Mouse (Mus musculus): ENCODE data around the gene Dnah6. TPM values are rescaled to one million over a fixed set of nuclear protein-coding genes. Genes with fewer than 3 reads are reported as not detected.

Dnah6 gene
- polyA plus RNA-seq, 1 experiment: not detected

GRCm38 (mm10) chr6:73011827-73012226 lies 209.6 kb downstream of the Dnah6 start:
- 46% methylated on average over 6 of the region's 6 CpGs for WGBS
- H3K4me3 ChIP-seq (ENCODE audit: insufficient read depth, low read depth, low read length): no peak overlapping the region
- no peak overlapping the region for H3K27ac ChIP-seq (ENCODE audit: insufficient read depth, low read depth, low read length)
- no peaks in the 10 kb centered on the region for H3K4me1 ChIP-seq (ENCODE audit: control insufficient read depth, insufficient read depth, low read length)
- TF ChIP-seq CTCF (IDR thresholded peaks at IDR 0.05; ENCODE audit: insufficient read depth, low read depth, low read length): no peak
- TF ChIP-seq POLR2A (IDR thresholded peaks at IDR 0.05; ENCODE audit: insufficient read depth, low read depth, low read length): no peak

DNA sequence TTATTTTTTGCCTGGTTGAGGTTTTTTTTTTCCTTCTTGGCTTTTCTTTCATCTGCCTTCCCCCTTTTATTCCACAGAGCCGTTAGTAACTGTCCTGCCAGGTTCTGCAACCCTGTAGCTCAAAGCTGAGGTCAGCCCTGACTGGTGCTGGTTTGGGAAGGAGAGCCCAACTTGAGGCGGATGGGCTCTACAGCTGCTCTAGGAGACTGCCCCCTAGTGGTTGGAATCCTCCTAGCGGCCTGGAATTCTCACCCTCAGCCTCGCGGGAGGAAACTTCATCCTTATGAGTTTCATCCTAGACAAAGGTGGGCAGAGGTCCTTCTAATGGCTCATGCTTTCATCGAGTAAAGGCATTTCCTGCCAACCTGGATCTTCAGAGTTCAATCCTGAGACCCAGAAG lies 211.4 kb downstream of the Dnah6 start:
- H3K27ac ChIP-seq (ENCODE audit: insufficient read depth, low read depth, low read length): no peak overlapping the region
- no peak for TF ChIP-seq POLR2A (IDR thresholded peaks at IDR 0.05; ENCODE audit: insufficient read depth, low read depth, low read length)
- TF ChIP-seq CTCF (IDR thresholded peaks at IDR 0.05; ENCODE audit: insufficient read depth, low read depth, low read length): peak; percentile 27; the same call in 1 of the 2 replicates
- WGBS: 48% methylated on average over 6 of the region's 6 CpGs
- no peak overlapping the region for H3K4me3 ChIP-seq (ENCODE audit: insufficient read depth, low read depth, low read length)
- H3K4me1 ChIP-seq (ENCODE audit: control insufficient read depth, insufficient read depth, low read length): no peaks in the 10 kb centered on the region

DNA sequence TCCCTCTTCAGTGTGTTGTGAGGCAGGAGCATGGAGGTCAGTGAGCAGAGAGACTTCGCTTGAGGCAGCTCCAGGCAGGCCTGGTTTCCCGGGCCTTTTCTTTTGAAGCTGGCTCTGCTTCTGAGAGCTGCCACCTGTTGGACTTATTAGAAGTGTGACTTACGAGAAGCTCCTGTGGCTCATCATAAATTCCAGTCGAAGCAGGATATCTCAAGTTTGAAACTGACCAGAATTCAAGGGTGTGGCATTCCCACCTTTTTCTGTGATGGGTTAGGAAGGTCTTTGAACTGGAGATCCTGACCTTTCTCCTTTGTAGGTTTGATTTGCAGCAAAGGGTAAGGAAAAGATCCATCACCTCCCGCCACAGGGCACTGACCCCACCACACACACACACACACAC lies 217.8 kb downstream of the Dnah6 start:
- Histone ChIP-seq H3K27ac (ENCODE audit: insufficient read depth, low read depth, low read length) (no peak overlapping the region), H3K4me1 (ENCODE audit: control insufficient read depth, insufficient read depth, low read length) (no peaks in the 10 kb centered on the region), H3K4me3 (ENCODE audit: insufficient read depth, low read depth, low read length) (no peak overlapping the region)
- 89% methylated on average over 5 of the region's 5 CpGs for WGBS
- TF ChIP-seq CTCF (IDR thresholded peaks at IDR 0.05; ENCODE audit: insufficient read depth, low read depth, low read length): no peak
- no peak for TF ChIP-seq POLR2A (IDR thresholded peaks at IDR 0.05; ENCODE audit: insufficient read depth, low read depth, low read length)

GRCm38 (mm10) chr6:73002391-73002790 lies 219.1 kb downstream of the Dnah6 start:
- TF ChIP-seq CTCF (IDR thresholded peaks at IDR 0.05; ENCODE audit: insufficient read depth, low read depth, low read length): no peak
- TF ChIP-seq POLR2A (IDR thresholded peaks at IDR 0.05; ENCODE audit: insufficient read depth, low read depth, low read length): no peak
- 61% methylated on average over 1 of the region's 1 CpGs for WGBS
- H3K4me3 ChIP-seq (ENCODE audit: insufficient read depth, low read depth, low read length): no peak overlapping the region
- no peaks in the 10 kb centered on the region for H3K4me1 ChIP-seq (ENCODE audit: control insufficient read depth, insufficient read depth, low read length)
- no peak overlapping the region for H3K27ac ChIP-seq (ENCODE audit: insufficient read depth, low read depth, low read length)

- Histone ChIP-seq H3K4me3 (ENCODE audit: insufficient read depth, low read depth, low read length) (no peak overlapping the region), H3K4me1 (ENCODE audit: control insufficient read depth, insufficient read depth, low read length) (no peaks in the 10 kb centered on the region), H3K27ac (ENCODE audit: insufficient read depth, low read depth, low read length) (no peak overlapping the region)
- TF ChIP-seq POLR2A (IDR thresholded peaks at IDR 0.05; ENCODE audit: insufficient read depth, low read depth, low read length): no peak
- no peak for TF ChIP-seq CTCF (IDR thresholded peaks at IDR 0.05; ENCODE audit: insufficient read depth, low read depth, low read length)
- 78% methylated on average over 1 of the region's 1 CpGs for WGBS
Measured at GRCm38 (mm10) chr6:72998809-72999208, 222.6 kb downstream of the Dnah6 start.

- TF ChIP-seq POLR2A (IDR thresholded peaks at IDR 0.05; ENCODE audit: insufficient read depth, low read depth, low read length): no peak
- no peak for TF ChIP-seq CTCF (IDR thresholded peaks at IDR 0.05; ENCODE audit: insufficient read depth, low read depth, low read length)
- no peaks in the 10 kb centered on the region for H3K4me1 ChIP-seq (ENCODE audit: control insufficient read depth, insufficient read depth, low read length)
- H3K4me3 ChIP-seq (ENCODE audit: insufficient read depth, low read depth, low read length): no peak overlapping the region
- 88% methylated on average over 5 of the region's 5 CpGs for WGBS
- no peak overlapping the region for H3K27ac ChIP-seq (ENCODE audit: insufficient read depth, low read depth, low read length)
Measured at GRCm38 (mm10) chr6:72993688-72994082, 227.8 kb downstream of the Dnah6 start.

DNA sequence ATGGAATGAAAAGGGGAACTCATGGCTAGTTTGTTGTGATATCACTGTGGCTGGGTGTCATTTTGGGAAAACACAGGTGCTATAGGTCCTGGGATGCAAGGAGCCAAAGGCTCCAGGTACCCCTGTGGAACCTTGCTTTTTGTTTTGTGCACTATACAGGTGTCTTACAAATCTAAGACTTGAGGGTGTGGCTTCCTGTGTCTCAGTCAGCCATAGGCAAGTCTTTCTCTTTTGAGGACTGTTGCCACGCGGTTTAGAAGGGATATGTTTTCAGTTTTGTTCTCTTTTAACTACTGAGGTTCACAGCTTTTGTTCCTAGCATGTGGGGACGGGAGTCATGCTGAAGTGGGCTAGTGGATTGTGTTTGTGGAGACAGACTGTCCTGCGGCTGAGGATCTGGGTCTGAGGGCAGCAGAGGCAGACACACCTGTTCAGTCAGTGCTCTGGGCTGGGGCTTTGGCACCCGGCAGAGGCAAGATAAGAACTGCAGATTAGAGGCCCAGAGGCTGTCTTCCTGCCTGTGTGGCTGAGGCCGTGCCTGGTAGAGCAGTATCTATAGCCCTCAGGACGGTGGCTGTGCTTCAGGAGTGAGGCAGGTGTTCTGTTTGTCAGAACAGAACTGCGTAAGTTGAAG lies 228.3 kb downstream of the Dnah6 start:
- 84% methylated on average over 8 of the region's 8 CpGs for WGBS

DNA sequence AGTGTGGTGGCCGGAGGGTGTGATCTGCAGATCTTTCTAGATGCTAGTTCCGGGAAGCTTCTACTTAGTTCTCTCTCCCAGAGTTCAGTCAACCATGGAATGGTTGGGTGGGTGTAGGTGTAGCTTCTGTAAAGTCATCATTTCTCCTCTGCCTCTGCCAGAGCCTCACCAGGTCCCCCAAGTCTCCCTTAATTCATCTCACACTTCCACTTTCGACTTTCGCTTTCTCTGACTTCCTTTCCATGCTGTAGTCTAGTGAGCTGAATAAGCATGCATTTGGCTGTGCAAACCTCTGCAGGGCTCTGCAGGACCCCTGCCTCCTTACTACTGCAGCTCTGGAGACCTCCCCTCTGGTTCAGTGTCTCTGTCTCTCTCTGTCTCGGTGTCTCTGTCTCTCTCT lies 231.2 kb downstream of the Dnah6 start:
- H3K4me3 ChIP-seq (ENCODE audit: insufficient read depth, low read depth, low read length): no peak overlapping the region
- TF ChIP-seq CTCF (IDR thresholded peaks at IDR 0.05; ENCODE audit: insufficient read depth, low read depth, low read length) (no peak), POLR2A (IDR thresholded peaks at IDR 0.05; ENCODE audit: insufficient read depth, low read depth, low read length) (no peak)
- 76% methylated on average over 5 of the region's 5 CpGs for WGBS
- H3K4me1 ChIP-seq (ENCODE audit: control insufficient read depth, insufficient read depth, low read length): no peaks in the 10 kb centered on the region
- H3K27ac ChIP-seq (ENCODE audit: insufficient read depth, low read depth, low read length): no peak overlapping the region

More for the DNA sequence above, 228.3 kb downstream of the Dnah6 start:
- Histone ChIP-seq H3K27ac (ENCODE audit: insufficient read depth, low read depth, low read length) (no peak overlapping the region), H3K4me1 (ENCODE audit: control insufficient read depth, insufficient read depth, low read length) (no peaks in the 10 kb centered on the region), H3K4me3 (ENCODE audit: insufficient read depth, low read depth, low read length) (no peak overlapping the region)
- TF ChIP-seq POLR2A (IDR thresholded peaks at IDR 0.05; ENCODE audit: insufficient read depth, low read depth, low read length) (no peak), CTCF (IDR thresholded peaks at IDR 0.05; ENCODE audit: insufficient read depth, low read depth, low read length) (no peak)

DNA sequence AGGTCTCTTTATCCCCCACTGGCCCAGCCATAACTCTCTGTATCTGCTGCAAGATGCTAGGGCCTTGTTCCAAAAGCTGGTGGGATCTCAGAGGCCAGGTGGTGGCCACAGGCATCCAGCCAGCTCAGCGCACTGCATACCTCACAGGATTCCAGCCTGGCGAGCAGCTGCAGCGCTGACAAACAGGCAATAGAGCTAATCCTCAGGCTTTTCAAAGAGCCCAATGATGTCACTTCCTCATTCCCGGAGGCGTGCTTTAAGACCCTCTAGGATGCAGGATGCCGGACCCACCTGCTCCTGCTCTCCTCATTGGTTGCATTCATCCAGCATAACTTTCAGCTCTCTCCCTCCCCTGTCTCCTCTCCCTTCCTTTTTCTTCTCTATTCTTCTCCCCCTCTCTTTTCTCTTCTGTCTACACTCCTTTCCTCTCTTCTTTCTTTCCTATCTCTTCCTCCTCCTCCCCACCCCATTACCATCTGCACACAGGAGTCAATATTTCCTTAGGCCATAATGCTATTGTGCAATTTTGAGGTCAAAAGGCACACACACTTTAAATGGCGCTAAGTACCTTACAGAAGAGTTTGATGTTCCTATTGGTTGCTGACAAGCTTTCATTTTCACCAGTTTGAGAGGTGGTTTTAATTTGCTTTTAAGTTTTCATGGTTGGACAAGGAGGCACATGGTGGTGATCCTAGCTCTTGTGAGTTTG lies 232.3 kb downstream of the Dnah6 start:
- WGBS: 46% methylated on average over 7 of the region's 7 CpGs
- Histone ChIP-seq H3K4me1 (ENCODE audit: control insufficient read depth, insufficient read depth, low read length) (no peaks in the 10 kb centered on the region), H3K4me3 (ENCODE audit: insufficient read depth, low read depth, low read length) (no peak overlapping the region), H3K27ac (ENCODE audit: insufficient read depth, low read depth, low read length) (no peak overlapping the region)
- TF ChIP-seq POLR2A (IDR thresholded peaks at IDR 0.05; ENCODE audit: insufficient read depth, low read depth, low read length): no peak

All from olfactory bulb, adult 2 months (tissue).